ENCODE assay signal across 19 mouse cellular contexts in genomic region chr1:121243576-121243975, GRCm38 (mm10).
DNase-seq lines count a peak whose midpoint lies in the region; ATAC-seq and TF ChIP-seq lines count a peak whose summit lies in the region.
"Had no signal": no experiment of that assay in that cellular context is flagged by ENCODE, and none has a peak within 500 bp of the region (broad histone marks: within the 10 kb centered on the region; RNA-seq: fewer than 3 reads in every experiment).

No protein-coding gene starts in this region.

- peak; percentile 62 for DNase-seq in gastrocnemius, adult 2 months
- no peak for DNase-seq in gastrocnemius, postnatal 36 days
- no peak for DNase-seq in kidney, adult 8-10 months
- DNase-seq in embryo, embryonic 11 days: peak; percentile 27
- DNase-seq in limb, embryonic 10.5 days (ENCODE audit: low spot score): peak; percentile 35
- DNase-seq in lung, postnatal 14 days: no peak
- DNase-seq: adrenal gland, adult 2 months; cerebellum, postnatal 25 days; heart, postnatal 14 days; kidney, adult 2 months; lung, adult 2 months; lung, postnatal 4 days had no signal

- H3K27ac ChIP-seq in gastrocnemius, adult 2 months: no peak overlapping the region
- no peak overlapping the region for H3K27ac ChIP-seq in kidney, embryonic 15.5 days
- H3K27ac ChIP-seq in limb, embryonic 10.5 days: no peak overlapping the region
- H3K27ac ChIP-seq: layer of hippocampus, adult 2 months; limb, embryonic 15.5 days; midbrain, embryonic 12.5 days had no signal

- no peak overlapping the region for H3K4me2 ChIP-seq in kidney, embryonic 15.5 days
- H3K4me2 ChIP-seq: limb, embryonic 15.5 days; midbrain, embryonic 12.5 days had no signal

- no peak overlapping the region for H3K4me3 ChIP-seq in gastrocnemius, adult 2 months
- H3K4me3 ChIP-seq in kidney, embryonic 15.5 days (replicated peaks): no peak overlapping the region
- no peak overlapping the region for H3K4me3 ChIP-seq in limb, embryonic 10.5 days
- H3K4me3 ChIP-seq: layer of hippocampus, adult 2 months; limb, embryonic 15.5 days; midbrain, embryonic 12.5 days had no signal

- H3K36me3 ChIP-seq in kidney, embryonic 15.5 days: no peaks in the 10 kb centered on the region
- no peaks in the 10 kb centered on the region for H3K36me3 ChIP-seq in limb, embryonic 10.5 days
- H3K36me3 ChIP-seq: limb, embryonic 15.5 days; midbrain, embryonic 12.5 days had no signal

- intact Hi-C loops in gastrocnemius, adult 2 months (cut with DNase I): no loop called here
- intact Hi-C loops in gastrocnemius, postnatal 36 days (cut with DNase I): no loop called here

- H3K4me1 ChIP-seq in kidney, embryonic 15.5 days: no peaks in the 10 kb centered on the region
- H3K4me1 ChIP-seq in limb, embryonic 10.5 days: peaks cover 4% of the 10 kb centered on the region; the same call in 1 of the 2 replicates
- H3K4me1 ChIP-seq: limb, embryonic 15.5 days; midbrain, embryonic 12.5 days had no signal

- 30% methylated on average over 6 of the region's 6 CpGs for WGBS in kidney, embryonic 15.5 days
- 55% methylated on average over 6 of the region's 6 CpGs for WGBS in limb, embryonic 10.5 days

- H3K27me3 ChIP-seq in kidney, embryonic 15.5 days: no peaks in the 10 kb centered on the region
- H3K27me3 ChIP-seq in limb, embryonic 10.5 days (ENCODE audit: low read depth, poor library complexity, severe bottlenecking): no peaks in the 10 kb centered on the region
- H3K27me3 ChIP-seq: CH12.LX; limb, embryonic 15.5 days; midbrain, embryonic 12.5 days had no signal

- ATAC-seq in kidney, embryonic 15.5 days (replicated peaks; ENCODE audit: low FRiP score): peak; percentile 78
- ATAC-seq in megakaryocyte-erythroid progenitor cell, adult 5-6 weeks (replicated peaks; ENCODE audit: low FRiP score, low TSS enrichment, poor library complexity, severe bottlenecking): no peak
- ATAC-seq: hindbrain, embryonic 16.5 days had no signal

- no peak overlapping the region for H3K9ac ChIP-seq in kidney, embryonic 15.5 days
- H3K9ac ChIP-seq: limb, embryonic 15.5 days; midbrain, embryonic 12.5 days had no signal

- TF ChIP-seq CTCF in gastrocnemius, adult 2 months (IDR thresholded peaks at IDR 0.05): no peak

- H3K9me3 ChIP-seq in kidney, embryonic 15.5 days (replicated peaks): no peaks in the 10 kb centered on the region
- no peaks in the 10 kb centered on the region for H3K9me3 ChIP-seq in limb, embryonic 10.5 days (replicated peaks)
- H3K9me3 ChIP-seq: limb, embryonic 15.5 days; midbrain, embryonic 12.5 days had no signal

Comparison
In these comparisons a context has a peak if more than half of its experiments do, and no peak if none do; other contexts are left out.
1. DNase-seq: peak in gastrocnemius, adult 2 months (single experiment), embryo, embryonic 11 days (single experiment) and limb, embryonic 10.5 days (single experiment); none in gastrocnemius, postnatal 36 days (0 of 2), kidney, adult 8-10 months (0 of 2) and lung, postnatal 14 days (single experiment).